Mouse (Mus musculus): ENCODE data around the gene Plekhj1.

Gene Plekhj1

GRCm38 (mm10) chr10:80779565-80779964 is 18.9 kb downstream of the Plekhj1 start:
- DNase-seq (ENCODE audit: low read depth, low spot score): no peak

- DNase-seq (ENCODE audit: low read depth, low spot score): no peak
These were observed 21.3 kb downstream of the Plekhj1 start for GRCm38 (mm10) chr10:80777123-80777522.

GRCm38 (mm10) chr10:80776358-80776869 is 22.0 kb downstream of the Plekhj1 start:
- no peak for DNase-seq (ENCODE audit: low read depth, low spot score)

GRCm38 (mm10) chr10:80775731-80776130 is 22.7 kb downstream of the Plekhj1 start:
- no peak for DNase-seq (ENCODE audit: low read depth, low spot score)

GRCm38 (mm10) chr10:80774981-80775380 is 23.4 kb downstream of the Plekhj1 start:
- DNase-seq (ENCODE audit: low read depth, low spot score): no peak

- no peak for DNase-seq (ENCODE audit: low read depth, low spot score)
These were observed 23.9 kb downstream of the Plekhj1 start for GRCm38 (mm10) chr10:80774549-80774948.

- no peak for DNase-seq (ENCODE audit: low read depth, low spot score)
These were observed 24.6 kb downstream of the Plekhj1 start for GRCm38 (mm10) chr10:80773816-80774215.

- DNase-seq (ENCODE audit: low read depth, low spot score): no peak
These were observed 30.1 kb downstream of the Plekhj1 start for GRCm38 (mm10) chr10:80768365-80768764.

GRCm38 (mm10) chr10:80766161-80766815 is 32.1 kb downstream of the Plekhj1 start:
- no peak for DNase-seq (ENCODE audit: low read depth, low spot score)

GRCm38 (mm10) chr10:80765746-80766145 is 32.7 kb downstream of the Plekhj1 start:
- no peak for DNase-seq (ENCODE audit: low read depth, low spot score)

- DNase-seq (ENCODE audit: low read depth, low spot score): no peak
These were observed 34.9 kb downstream of the Plekhj1 start for GRCm38 (mm10) chr10:80763502-80763901.

GRCm38 (mm10) chr10:80761821-80762220 is 36.6 kb downstream of the Plekhj1 start:
- no peak for DNase-seq (ENCODE audit: low read depth, low spot score)

- no peak for DNase-seq (ENCODE audit: low read depth, low spot score)
These were observed 37.6 kb downstream of the Plekhj1 start for GRCm38 (mm10) chr10:80760596-80761524.

- DNase-seq (ENCODE audit: low read depth, low spot score): no peak
These were observed 39.8 kb downstream of the Plekhj1 start for GRCm38 (mm10) chr10:80758651-80759050.

- no peak for DNase-seq (ENCODE audit: low read depth, low spot score)
These were observed 40.7 kb downstream of the Plekhj1 start for GRCm38 (mm10) chr10:80757717-80758116.

GRCm38 (mm10) chr10:80756967-80757366 is 41.5 kb downstream of the Plekhj1 start:
- no peak for DNase-seq (ENCODE audit: low read depth, low spot score)

- DNase-seq (ENCODE audit: low read depth, low spot score): no peak
These were observed 41.9 kb downstream of the Plekhj1 start for GRCm38 (mm10) chr10:80756509-80756908.

GRCm38 (mm10) chr10:80756099-80756498 is 42.3 kb downstream of the Plekhj1 start:
- no peak for DNase-seq (ENCODE audit: low read depth, low spot score)

GRCm38 (mm10) chr10:80755291-80756015 is 43.0 kb downstream of the Plekhj1 start:
- no peak for DNase-seq (ENCODE audit: low read depth, low spot score)

- DNase-seq (ENCODE audit: low read depth, low spot score): peak; percentile 96
These were observed 43.7 kb downstream of the Plekhj1 start, which contains the start of gene Dot1l for GRCm38 (mm10) chr10:80754594-80755290. Gene Dot1l, plus strand, starts transcription at chr10:80755206.

GRCm38 (mm10) chr10:80752079-80752625 is 46.3 kb downstream of the Plekhj1 start:
- DNase-seq (ENCODE audit: low read depth, low spot score): peak; percentile 58

Data from embryo, embryonic 11.5 days (tissue).